Mouse (Mus musculus) cortical plate, adult 2 months (tissue): ENCODE measurements at regions not wholly inside any gene's neighbourhood (a gene's known extent, or its start where the extent isn't known, plus 50 kb on each side); places are given as distances from the start of the nearest gene placed in this dataset.

Experiments used
- CTCF ChIP-seq: fragments of 200-500 bp; IDR thresholded peaks from 2 replicates; pipeline ENCODE4 v1.5.1; 2011; ENCODE audit warnings: mild to moderate bottlenecking, control low read depth, low read length; ENCODE audit not compliant: insufficient read depth; ENCODE audit errors: extremely low read depth
- POLR2A ChIP-seq: fragments of 200-500 bp; IDR thresholded peaks from 2 replicates; pipeline ENCODE4 v1.6.1; 2011; ENCODE audit warnings: mild to moderate bottlenecking, low read length, control low read depth; ENCODE audit not compliant: insufficient read depth; ENCODE audit errors: extremely low read depth

- TF ChIP-seq CTCF (no peak), POLR2A (no peak)
Observed at GRCm38 (mm10) chr9:49921306-49921705, 122.6 kb upstream of the Ncam1 start.
